Mouse (Mus musculus) midbrain, embryonic 16.5 days (tissue): ENCODE measurements around the gene Gm853. TPM values are rescaled to one million over a fixed set of nuclear protein-coding genes. Genes with fewer than 3 reads are reported as not detected.
"Not testable (repeated sequence)": the region's sequence is repeated elsewhere in the genome, so short reads cannot be mapped to it uniquely, and the experiment has no call there.

Experiments used
- ATAC-seq: fragments of 200-750 bp; cut with Nextera tagmentation; 2 replicates; pipeline ENCODE4 v1.8.0; 2017; ENCODE audit warnings: moderate TSS enrichment
- H3K27ac ChIP-seq: fragments of 300-500 bp; sonication (generic); 2 replicates; pipeline ENCODE4 v1.5.1; 2014; ENCODE audit warnings: mild to moderate bottlenecking, low read length, mixed read lengths
- H3K27me3 ChIP-seq: fragments of 300-500 bp; sonication (generic); 2 replicates; pipeline ENCODE4 v1.6.1; 2014; ENCODE audit warnings: low read depth, low read length, mixed read lengths; ENCODE audit not compliant: control insufficient read depth, insufficient read depth
- H3K36me3 ChIP-seq: fragments of 300-500 bp; sonication (generic); 2 replicates; pipeline ENCODE4 v1.6.1; 2014; ENCODE audit warnings: mild to moderate bottlenecking, low read length, moderate library complexity, mixed read lengths; ENCODE audit not compliant: control insufficient read depth, insufficient read depth
- H3K4me1 ChIP-seq: fragments of 300-500 bp; sonication (generic); 2 replicates; pipeline ENCODE4 v1.6.1; 2014; ENCODE audit warnings: mild to moderate bottlenecking, low read length, mixed read lengths; ENCODE audit not compliant: control insufficient read depth, insufficient read depth
- H3K4me2 ChIP-seq: fragments of 300-500 bp; sonication (generic); 2 replicates; pipeline ENCODE4 v1.6.1; 2014; ENCODE audit warnings: mild to moderate bottlenecking, low read length, mixed read lengths
- H3K4me3 ChIP-seq: fragments of 300-500 bp; sonication (generic); 2 replicates; pipeline ENCODE4 v1.5.1; 2014; ENCODE audit warnings: low read depth, mild to moderate bottlenecking, low read length, moderate library complexity, mixed read lengths
- H3K9ac ChIP-seq: fragments of 300-500 bp; sonication (generic); 2 replicates; pipeline ENCODE4 v1.6.1; 2014; ENCODE audit warnings: low read depth, low read length, mixed read lengths
- H3K9me3 ChIP-seq: fragments of 300-500 bp; sonication (generic); replicated peaks from 2 replicates; pipeline ENCODE4 v1.6.1; 2014; ENCODE audit warnings: mild to moderate bottlenecking, low read length, mixed read lengths; ENCODE audit not compliant: control insufficient read depth, poor library complexity, severe bottlenecking
- WGBS: fragments of 180-500 bp; shearing (Covaris S2); extraction: QIAGEN DNeasy Blood & Tissue Kit; methylation state at CpG from one replicate; pipeline ENCODE4 v1.1.7; 2014; 5-methylcytosine and 5-hydroxymethylcytosine counted together
- polyA plus RNA-seq: library from polyadenylated mRNA; unstranded; fragments of >200 nt; fragmentation: Nextera tagmentation; extraction: Ambion mirVana; gene quantifications from 2 replicates; pipeline ENCODE4 v1.2.1, GENCODE M21; 2015

Gm853 gene
- polyA plus RNA-seq, 1 experiment from 2014 or later = not detected

DNA sequence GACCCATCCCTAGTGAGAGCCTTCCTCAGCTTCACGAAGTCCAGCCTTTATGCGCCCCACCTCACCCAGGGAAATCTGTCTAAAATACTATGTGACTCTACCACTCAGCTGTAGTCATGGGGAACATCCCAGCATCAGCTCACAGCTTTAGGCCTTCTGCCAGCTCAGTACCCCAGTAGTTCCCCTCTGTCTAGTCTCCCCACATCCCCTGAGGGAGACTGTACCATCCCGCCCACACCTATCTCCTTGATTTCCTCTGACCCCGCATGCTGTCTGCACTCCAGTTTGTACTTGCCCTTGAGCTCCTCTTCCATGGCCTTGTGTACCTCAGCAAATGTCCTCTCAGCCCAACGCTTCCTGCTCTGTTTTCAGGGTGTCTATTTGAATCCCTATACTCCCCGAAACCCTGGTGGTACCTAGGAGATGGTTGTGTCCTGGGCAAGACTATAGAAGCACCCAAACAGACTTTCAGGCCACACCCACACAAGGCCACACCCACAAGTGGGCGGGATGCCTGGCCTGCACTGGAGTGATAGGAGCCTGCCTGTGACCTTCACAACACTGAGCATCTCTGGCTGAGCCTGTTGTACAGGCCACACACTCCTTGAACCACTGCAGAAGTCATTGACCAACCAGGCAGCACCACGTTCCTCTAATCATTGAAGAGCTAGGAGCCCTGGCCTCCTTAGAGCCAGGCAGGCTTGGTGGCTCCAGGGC is 30.4 kb upstream of the Gm853 start:
- Histone ChIP-seq H3K27me3 (no peaks in the 10 kb centered on the region), H3K27ac (no peak overlapping the region), H3K4me3 (no peak overlapping the region), H3K4me1 (no peaks in the 10 kb centered on the region), H3K4me2 (no peak overlapping the region), H3K9me3 (no peaks in the 10 kb centered on the region), H3K9ac (no peak overlapping the region), H3K36me3 (peaks cover 22% of the 10 kb centered on the region)
- no peak for ATAC-seq
- WGBS = 71% methylated on average over 8 of the region's 8 CpGs

DNA sequence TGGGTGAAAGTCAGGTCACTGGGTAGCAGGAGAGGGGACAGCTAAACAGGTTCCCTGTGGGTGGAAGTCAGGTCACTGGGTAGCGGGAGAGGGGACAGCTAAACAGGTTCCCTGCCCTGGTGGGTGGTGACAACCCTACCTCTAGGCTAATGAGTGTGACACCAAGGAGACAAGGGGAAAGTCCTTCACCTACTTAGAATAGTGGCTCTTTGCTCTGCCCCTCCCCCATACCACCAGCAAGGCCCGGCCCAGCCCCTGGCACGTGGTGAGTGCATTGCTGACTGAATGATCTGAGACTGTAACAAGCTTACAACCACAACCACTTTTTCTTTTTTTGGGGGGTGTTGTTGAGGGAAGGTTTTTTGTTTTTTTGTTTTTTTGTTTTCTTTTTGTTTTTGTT is 29.6 kb upstream of the Gm853 start:
- Histone ChIP-seq H3K36me3 (peaks cover 16% of the 10 kb centered on the region), H3K27ac (no peak overlapping the region), H3K4me3 (no peak overlapping the region), H3K9me3 (no peaks in the 10 kb centered on the region), H3K9ac (no peak overlapping the region), H3K4me1 (no peaks in the 10 kb centered on the region), H3K27me3 (no peaks in the 10 kb centered on the region), H3K4me2 (no peak overlapping the region)
- 41% methylated on average over 3 of the region's 3 CpGs for WGBS
- no peak for ATAC-seq

DNA sequence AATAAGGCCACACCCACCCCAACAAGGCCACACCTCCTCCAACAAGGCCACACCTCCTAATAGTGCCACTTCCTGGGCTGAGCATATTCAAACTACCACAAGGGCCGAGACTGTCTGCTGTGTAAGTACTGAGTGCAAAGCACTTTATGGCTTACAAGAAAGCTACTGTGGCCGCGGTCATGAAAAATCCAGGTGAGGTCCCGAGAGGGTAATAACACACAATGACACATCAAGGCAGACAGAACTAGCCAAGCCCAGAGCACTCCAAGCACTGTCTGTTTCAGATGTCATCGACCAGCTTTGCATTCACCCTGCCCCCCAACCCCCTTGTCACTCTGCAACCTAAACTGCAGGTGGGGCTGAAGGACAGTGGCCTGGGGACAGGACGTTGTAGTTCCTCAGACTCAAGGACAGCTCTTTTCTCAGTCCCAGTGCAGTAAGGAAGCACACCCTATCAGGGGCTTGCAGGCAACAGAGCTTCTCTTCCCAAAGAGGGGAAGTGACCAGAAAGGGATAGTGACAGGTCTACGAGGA is 29.0 kb upstream of the Gm853 start:
- no peak overlapping the region for H3K9ac ChIP-seq
- no peak overlapping the region for H3K4me3 ChIP-seq
- peaks cover 13% of the 10 kb centered on the region for H3K36me3 ChIP-seq
- H3K9me3 ChIP-seq = no peaks in the 10 kb centered on the region
- H3K4me2 ChIP-seq = no peak overlapping the region
- H3K27me3 ChIP-seq = no peaks in the 10 kb centered on the region
- ATAC-seq = no peak
- WGBS = 51% methylated on average over 7 of the region's 7 CpGs
- H3K4me1 ChIP-seq = no peaks in the 10 kb centered on the region
- H3K27ac ChIP-seq = no peak overlapping the region

DNA sequence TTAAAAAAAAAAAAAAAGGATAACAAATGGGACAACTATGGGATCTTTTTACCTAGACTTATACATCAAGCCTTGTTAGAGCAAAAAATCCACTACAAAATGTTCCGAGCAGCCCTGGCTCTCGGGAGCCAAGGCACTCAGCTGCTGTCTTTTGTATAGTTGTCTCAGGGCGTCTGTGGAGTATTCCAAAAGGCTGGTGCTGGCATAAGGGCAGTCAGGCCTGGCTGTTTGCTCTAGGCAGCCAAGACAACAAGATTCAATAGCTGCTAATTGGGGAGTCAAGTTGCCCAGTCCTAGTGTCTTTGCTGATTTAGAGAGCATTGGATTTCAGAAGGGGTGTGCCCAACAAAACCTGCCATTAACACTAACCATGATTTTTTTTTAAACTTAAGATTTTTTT is 26.4 kb upstream of the Gm853 start:
- no peak overlapping the region for H3K4me2 ChIP-seq
- H3K4me1 ChIP-seq = no peaks in the 10 kb centered on the region
- 59% methylated on average over 3 of the region's 3 CpGs for WGBS
- H3K36me3 ChIP-seq = no peaks in the 10 kb centered on the region
- no peak overlapping the region for H3K9ac ChIP-seq
- no peak for ATAC-seq
- no peaks in the 10 kb centered on the region for H3K9me3 ChIP-seq
- H3K27ac ChIP-seq = no peak overlapping the region
- H3K27me3 ChIP-seq = no peaks in the 10 kb centered on the region
- no peak overlapping the region for H3K4me3 ChIP-seq

DNA sequence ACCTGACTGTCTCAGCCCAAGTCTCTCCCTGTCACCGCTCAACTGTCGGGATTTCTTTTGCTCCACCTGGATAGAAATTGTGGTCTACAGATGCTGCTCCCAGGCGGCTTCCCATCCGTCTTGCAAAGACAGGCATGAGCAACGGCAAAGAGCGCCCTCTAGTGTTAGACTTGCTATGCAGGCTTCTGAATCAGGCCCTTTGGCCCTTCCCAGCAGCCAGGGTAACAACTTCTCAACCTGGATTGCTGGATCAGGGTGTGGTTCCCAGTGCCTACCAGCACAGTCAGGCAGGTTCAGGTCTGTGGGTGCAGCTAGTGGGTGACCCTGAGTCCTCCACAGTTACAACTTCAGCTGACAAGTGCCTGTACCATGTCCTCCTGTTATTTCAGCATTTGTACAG is 23.9 kb upstream of the Gm853 start:
- WGBS = under 1% methylated on average over 6 of the region's 6 CpGs
- H3K36me3 ChIP-seq = no peaks in the 10 kb centered on the region
- no peaks in the 10 kb centered on the region for H3K4me1 ChIP-seq
- no peaks in the 10 kb centered on the region for H3K27me3 ChIP-seq
- 0 out of 2 replicates have a peak overlapping the region, but pooled peaks have one; percentile 20 for H3K9ac ChIP-seq
- ATAC-seq = no peak
- no peak overlapping the region for H3K4me2 ChIP-seq
- H3K4me3 ChIP-seq = no peak overlapping the region
- no peak overlapping the region for H3K27ac ChIP-seq
- no peaks in the 10 kb centered on the region for H3K9me3 ChIP-seq

DNA sequence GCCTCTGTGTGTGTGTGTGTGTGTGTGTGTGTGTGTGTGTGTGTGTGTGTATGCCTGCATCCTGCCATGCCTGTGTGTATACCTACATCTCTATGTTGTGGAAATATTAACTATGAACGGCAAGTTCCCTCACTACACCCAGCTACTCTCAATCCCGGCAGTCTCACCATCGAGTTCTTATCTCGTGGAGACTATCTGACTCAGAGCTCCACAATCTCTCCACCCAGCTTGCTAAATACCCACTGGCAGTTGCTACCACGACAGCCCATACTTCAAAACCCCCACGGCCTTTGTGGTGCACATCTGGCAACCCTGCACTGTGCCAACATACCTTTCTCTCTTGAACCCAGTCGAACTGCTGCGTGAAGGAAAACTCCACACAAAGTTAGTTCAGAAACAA is 22.5 kb upstream of the Gm853 start:
- Histone ChIP-seq H3K9me3 (no peaks in the 10 kb centered on the region), H3K4me3 (no peak overlapping the region), H3K4me1 (no peaks in the 10 kb centered on the region), H3K4me2 (no peak overlapping the region), H3K9ac (no peak overlapping the region), H3K27me3 (no peaks in the 10 kb centered on the region), H3K36me3 (no peaks in the 10 kb centered on the region), H3K27ac (no peak overlapping the region)
- WGBS = 82% methylated on average over 8 of the region's 8 CpGs
- no peak for ATAC-seq

DNA sequence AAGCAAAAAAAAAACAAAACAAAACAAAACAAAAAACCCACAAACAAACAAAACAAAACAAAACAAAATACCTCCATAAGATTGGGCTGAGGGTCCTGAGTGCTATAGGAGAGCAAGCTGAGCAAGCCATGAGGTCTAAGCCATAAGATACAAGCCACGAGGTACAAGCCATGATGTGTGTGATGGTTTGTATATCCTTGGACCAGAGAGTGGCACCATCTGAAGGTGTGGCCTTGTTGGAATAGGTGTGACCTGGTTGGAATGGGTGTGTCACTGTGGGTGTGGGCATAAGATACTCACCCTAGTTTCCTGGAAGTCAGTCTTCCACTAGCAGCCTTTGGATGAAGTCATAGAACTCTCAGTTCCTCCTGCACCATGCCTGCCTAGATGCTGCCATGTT is 21.4 kb upstream of the Gm853 start:
- H3K27ac ChIP-seq, H3K9me3 ChIP-seq, H3K9ac ChIP-seq, H3K4me2 ChIP-seq, H3K36me3 ChIP-seq, H3K4me1 ChIP-seq, H3K27me3 ChIP-seq, H3K4me3 ChIP-seq, ATAC-seq: not testable (repeated sequence)
- WGBS = 76% methylated on average over 1 of the region's 1 CpGs

DNA sequence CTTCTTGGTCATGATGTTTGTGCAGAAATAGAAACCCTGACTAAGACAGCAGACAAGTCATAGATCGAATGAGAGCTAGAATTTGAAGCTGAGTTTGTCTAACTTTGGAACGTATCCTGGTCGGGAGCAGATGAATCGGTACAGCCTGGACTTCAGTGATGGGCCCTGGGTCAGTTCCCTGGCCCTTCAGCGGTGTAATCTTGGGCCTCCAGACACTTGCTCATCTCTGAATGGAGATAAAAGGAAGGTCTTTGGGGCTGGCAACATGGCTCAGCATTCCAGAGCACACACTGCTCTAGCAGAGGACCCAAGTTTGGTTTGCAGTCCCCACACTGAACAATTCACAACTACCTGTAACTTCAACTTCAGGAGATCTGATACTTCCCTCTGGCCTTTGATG is 20.8 kb upstream of the Gm853 start:
- Histone ChIP-seq H3K9ac (no peak overlapping the region), H3K4me3 (no peak overlapping the region), H3K27ac (no peak overlapping the region), H3K9me3 (no peaks in the 10 kb centered on the region), H3K27me3 (no peaks in the 10 kb centered on the region), H3K4me2 (no peak overlapping the region), H3K36me3 (no peaks in the 10 kb centered on the region), H3K4me1 (no peaks in the 10 kb centered on the region)
- ATAC-seq = no peak
- WGBS = 88% methylated on average over 5 of the region's 5 CpGs

DNA sequence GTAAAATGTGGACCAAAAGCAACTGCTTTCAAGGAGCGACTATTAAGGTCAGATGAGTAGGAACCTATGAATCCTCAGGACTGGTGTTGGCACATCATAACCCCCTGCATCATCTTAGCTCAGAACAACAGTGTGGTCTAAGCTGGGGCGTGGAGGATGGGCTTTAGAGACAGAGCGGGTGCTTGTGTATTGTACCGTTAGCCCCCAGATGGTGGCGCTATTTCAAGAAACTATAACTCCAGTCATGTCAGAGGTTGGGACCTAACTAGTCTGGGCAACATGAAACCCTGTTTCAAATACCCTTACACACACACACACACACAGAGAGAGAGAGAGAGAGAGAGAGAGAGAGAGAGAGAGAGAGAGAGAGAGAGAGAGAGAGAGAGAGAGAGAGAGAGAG is 18.5 kb upstream of the Gm853 start:
- no peaks in the 10 kb centered on the region for H3K4me1 ChIP-seq
- no peak overlapping the region for H3K4me2 ChIP-seq
- no peaks in the 10 kb centered on the region for H3K36me3 ChIP-seq
- no peak overlapping the region for H3K27ac ChIP-seq
- no peaks in the 10 kb centered on the region for H3K9me3 ChIP-seq
- H3K4me3 ChIP-seq = no peak overlapping the region
- no peak overlapping the region for H3K9ac ChIP-seq
- no peaks in the 10 kb centered on the region for H3K27me3 ChIP-seq
- no peak for ATAC-seq
- 31% methylated on average over 5 of the region's 5 CpGs for WGBS
